Mouse (Mus musculus): ENCODE measurements around the gene Ifi44. TPM values are rescaled to one million over a fixed set of nuclear protein-coding genes. Genes with fewer than 3 reads are reported as not detected.

Ifi44 gene
- total RNA-seq (2021): under 1 TPM; 0.36 to 0.81 TPM

GRCm38 (mm10) chr3:151749737-151750136 is at the start of gene Ifi44:
TSS of gene Ifi44 (minus strand) at chr3:151749960.
- intact Hi-C loops (cut with DNase I): no loop called here
- DNase-seq (ENCODE audit: low spot score): no peak

DNA sequence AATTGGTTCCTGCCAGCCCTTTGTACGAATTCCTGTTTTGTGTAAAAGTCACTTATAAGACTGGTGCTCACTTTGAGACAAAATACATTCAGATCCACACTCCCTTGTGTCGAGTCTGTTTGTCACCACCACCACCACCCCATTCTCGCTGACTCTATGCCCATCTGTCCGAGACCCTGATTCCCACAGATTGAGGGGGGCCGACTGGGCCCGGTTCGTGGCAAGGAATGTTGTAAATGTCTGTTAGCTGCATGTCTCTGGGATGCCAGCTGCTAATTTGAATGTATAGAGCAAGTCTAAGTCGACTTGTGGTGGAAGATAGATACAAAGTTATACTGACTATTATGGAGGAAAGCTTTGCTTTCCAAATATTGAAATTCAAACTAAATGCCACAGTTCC is 38.9 kb upstream of the Ifi44 start:
- intact Hi-C loops (cut with DNase I): no loop called here
- no peak for DNase-seq (ENCODE audit: low spot score)

GRCm38 (mm10) chr3:151775089-151775488 is 25.3 kb upstream of the Ifi44 start:
- DNase-seq (ENCODE audit: low spot score): no peak
- intact Hi-C loops (cut with DNase I): loop anchor here (2.0 kb wide), 1 partner anchor 314 kb away; no protein-coding TSS in a partner anchor

GRCm38 (mm10) chr3:151771074-151771473 is 21.3 kb upstream of the Ifi44 start:
- intact Hi-C loops (cut with DNase I): loop anchor here (1.0 kb wide), 1 partner anchor 56 kb away; no protein-coding TSS in a partner anchor
- no peak for DNase-seq (ENCODE audit: low spot score)

GRCm38 (mm10) chr3:151748514-151748913 is 1.2 kb downstream of the Ifi44 start:
- intact Hi-C loops (cut with DNase I): no loop called here
- no peak for DNase-seq (ENCODE audit: low spot score)

DNA sequence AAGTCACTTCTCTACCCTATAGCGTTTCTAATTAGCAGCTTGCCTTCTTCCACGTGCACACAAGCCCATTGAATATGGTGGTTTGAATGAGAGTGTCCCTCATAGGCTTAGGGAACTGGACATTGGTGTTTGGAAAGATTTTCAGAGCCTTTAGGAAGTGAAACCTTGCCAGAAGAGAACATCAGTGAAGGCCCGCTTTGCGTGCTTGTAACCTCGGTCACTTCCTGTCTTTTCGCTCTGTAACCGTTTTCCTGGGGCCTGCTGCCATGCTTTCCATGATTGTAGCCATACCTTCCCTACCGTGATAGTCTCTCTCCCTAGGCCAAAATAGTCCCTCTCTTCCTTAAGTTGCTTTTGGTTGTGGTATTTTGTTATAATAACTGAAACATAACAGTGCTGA is 3.7 kb downstream of the Ifi44 start:
- DNase-seq (ENCODE audit: low spot score): no peak
- intact Hi-C loops (cut with DNase I): no loop called here

DNA sequence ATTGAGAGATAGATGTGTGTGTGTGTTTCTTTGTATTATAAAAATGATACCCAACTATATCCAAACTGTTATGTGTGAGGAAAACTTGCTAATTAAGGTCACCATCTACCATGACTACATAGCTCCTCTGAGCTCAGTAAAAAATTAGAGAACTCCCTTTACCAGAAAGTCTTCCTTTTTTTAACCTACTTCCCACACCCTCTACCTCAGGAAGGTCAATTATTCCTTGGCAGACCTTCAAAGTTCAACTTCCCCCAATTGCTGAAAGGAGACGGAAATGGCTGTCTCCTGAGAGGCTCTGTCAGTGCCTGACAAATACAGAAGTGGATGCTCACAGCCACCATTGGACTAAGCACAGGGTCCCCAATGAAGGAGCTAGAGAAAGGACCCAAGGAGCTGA is 7.5 kb downstream of the Ifi44 start:
- intact Hi-C loops (cut with DNase I): no loop called here
- no peak for DNase-seq (ENCODE audit: low spot score)

DNA sequence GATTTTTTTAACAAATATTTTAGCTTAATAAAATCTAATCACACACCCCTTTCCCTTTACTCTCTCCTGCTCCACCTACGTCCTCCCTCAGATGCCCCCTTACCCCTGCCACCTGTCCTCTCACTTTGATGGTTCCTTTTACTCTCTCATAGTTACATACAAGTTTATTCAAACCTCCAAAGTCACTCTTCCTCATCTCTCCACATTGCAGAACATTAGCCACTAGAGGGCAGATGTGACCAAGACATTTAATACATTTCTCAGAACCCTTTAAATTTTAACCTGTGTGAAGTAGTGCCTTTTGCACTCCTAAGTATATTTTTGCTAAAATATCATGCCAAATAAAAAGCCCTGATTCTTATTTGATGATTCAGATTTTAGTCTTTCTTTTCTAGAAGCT is 33.5 kb downstream of the Ifi44 start:
- intact Hi-C loops (cut with DNase I): loop anchor here (2.0 kb wide), 1 partner anchor 373 kb away; no protein-coding TSS in a partner anchor
- no peak for DNase-seq (ENCODE audit: low spot score)

- intact Hi-C loops (cut with DNase I): no loop called here
- DNase-seq (ENCODE audit: low spot score): no peak
These were observed 42.4 kb downstream of the Ifi44 start for GRCm38 (mm10) chr3:151707335-151707734.

Other genes with a start within 250 kb of the Ifi44 start
- not detected for gene Ifi44l, start 12.9 kb upstream of the Ifi44 start, total RNA-seq (2021)
- 1 to 10 TPM; 3.1 to 5.0 TPM for gene Ptgfr, start 87.7 kb upstream of the Ifi44 start, total RNA-seq (2021)